Mouse (Mus musculus) bone marrow macrophage, adult 2 months (primary cell): ENCODE data around the gene Lig3. TPM values are rescaled to one million over a fixed set of nuclear protein-coding genes. Genes with fewer than 3 reads are reported as not detected.

Experiments used
- H3K27ac ChIP-seq: 2 replicates; pipeline ENCODE4 v1.5.1; 2012; ENCODE audit warnings: low read depth, low read length; ENCODE audit not compliant: insufficient read depth
- H3K4me1 ChIP-seq: 2 replicates; pipeline ENCODE4 v1.6.1; 2012; ENCODE audit warnings: low read length; ENCODE audit not compliant: control insufficient read depth, insufficient read depth
- H3K4me3 ChIP-seq: 2 replicates; pipeline ENCODE4 v1.5.1; 2012; ENCODE audit warnings: mild to moderate bottlenecking, low read length, moderate library complexity; ENCODE audit not compliant: insufficient read depth
- CTCF ChIP-seq: IDR thresholded peaks from 2 replicates; pipeline ENCODE4 v1.5.1; 2012; ENCODE audit warnings: low read depth, mild to moderate bottlenecking, low read length, moderate library complexity
- POLR2A ChIP-seq: IDR thresholded peaks from 2 replicates; pipeline ENCODE4 v1.6.1; 2012; ENCODE audit warnings: mild to moderate bottlenecking, low read depth, low read length, borderline replicate concordance
- polyA plus RNA-seq: library from polyadenylated mRNA; stranded (reverse); fragments of >200 nt; gene quantifications from 2 replicates; pipeline ENCODE4 v1.2.4, GENCODE M21; 2012; ENCODE audit not compliant: missing spikeins, insufficient read depth, insufficient read length

Lig3 gene
- polyA plus RNA-seq, 1 experiment, result 6.6 TPM

DNA sequence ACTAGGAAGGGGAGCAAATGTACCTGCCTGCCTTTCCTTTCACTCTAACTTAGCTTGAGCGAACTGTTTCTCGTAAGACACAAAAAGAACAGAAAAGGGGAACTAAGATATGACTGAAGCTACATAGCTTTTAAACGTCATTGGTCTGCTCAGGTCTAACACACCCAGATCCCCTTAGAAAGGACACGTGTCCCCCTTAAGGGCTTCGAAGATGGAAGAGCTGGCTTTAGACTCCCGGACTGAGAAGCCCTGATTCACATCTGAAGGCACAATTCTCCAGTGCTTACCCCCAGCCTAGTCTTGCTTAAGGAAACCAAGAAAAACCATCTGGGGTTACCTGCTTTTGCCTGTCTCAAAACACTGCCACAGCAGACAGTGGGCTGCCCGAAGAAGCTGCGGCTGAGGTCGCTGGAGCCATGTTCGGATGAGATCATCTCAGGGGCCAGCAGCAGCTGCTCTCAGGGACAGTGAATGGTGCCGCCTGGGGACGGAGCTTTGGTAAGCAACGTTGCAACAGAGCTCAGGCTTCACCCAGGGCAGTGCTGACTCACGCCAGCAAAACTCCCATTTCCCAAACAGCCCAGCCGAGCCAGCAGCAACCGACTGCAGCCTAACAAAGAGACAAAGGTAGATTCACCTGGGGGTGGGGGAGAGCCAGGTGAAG, 64.6 kb downstream of the Lig3 start:
- Histone ChIP-seq H3K4me3 (peak overlapping the region; percentile 51), H3K4me1 (peaks cover 28% of the 10 kb centered on the region), H3K27ac (peak overlapping the region; percentile 34)
- TF ChIP-seq POLR2A (no peak), CTCF (no peak)

DNA sequence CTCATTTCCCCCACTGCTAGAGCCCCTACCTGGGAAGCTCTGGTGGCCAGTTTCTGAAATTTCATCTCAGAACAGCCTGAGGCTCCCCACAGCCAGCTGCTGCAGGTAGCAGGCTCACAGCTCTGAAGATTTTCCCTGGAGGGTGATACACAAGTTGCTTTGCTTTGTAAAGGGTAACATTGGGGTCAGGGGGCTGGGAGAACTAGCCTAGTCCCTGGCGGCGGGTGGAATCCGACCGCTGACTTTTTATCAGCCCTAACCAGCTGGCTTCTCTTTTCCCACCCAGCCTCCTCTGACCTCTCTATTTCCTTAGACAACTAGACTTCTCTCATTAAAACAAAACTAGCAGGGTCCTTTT, 65.2 kb downstream of the Lig3 start:
- TF ChIP-seq POLR2A, result no peak
- TF ChIP-seq CTCF, result no peak
- Histone ChIP-seq H3K4me3 (peak overlapping the region; percentile 33), H3K27ac (peak overlapping the region; percentile 27; the same call in 1 of the 2 replicates), H3K4me1 (peaks cover 23% of the 10 kb centered on the region)

DNA sequence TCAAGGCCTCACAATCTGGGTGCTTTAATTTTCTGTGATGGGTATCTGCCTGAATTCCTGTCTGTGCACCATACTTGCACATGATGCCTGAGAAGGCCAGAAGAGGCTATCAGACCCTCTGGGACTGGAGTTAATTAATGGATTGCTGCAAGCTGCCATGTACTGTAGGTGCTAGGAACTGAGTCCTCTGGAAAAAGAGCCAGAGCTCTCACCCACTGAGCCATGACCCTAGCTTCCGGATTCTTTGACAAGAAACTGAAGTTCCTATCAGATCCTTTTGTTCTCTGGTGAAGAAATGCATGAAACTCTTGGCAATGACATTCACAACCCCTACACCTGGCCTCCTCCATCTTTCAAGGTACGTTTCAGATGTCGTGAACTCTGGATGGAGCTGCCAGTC, 66.0 kb downstream of the Lig3 start:
- TF ChIP-seq POLR2A (no peak), CTCF (no peak)
- H3K4me3 ChIP-seq, result no peak overlapping the region
- H3K27ac ChIP-seq, result no peak overlapping the region
- H3K4me1 ChIP-seq, result peaks cover 16% of the 10 kb centered on the region

DNA sequence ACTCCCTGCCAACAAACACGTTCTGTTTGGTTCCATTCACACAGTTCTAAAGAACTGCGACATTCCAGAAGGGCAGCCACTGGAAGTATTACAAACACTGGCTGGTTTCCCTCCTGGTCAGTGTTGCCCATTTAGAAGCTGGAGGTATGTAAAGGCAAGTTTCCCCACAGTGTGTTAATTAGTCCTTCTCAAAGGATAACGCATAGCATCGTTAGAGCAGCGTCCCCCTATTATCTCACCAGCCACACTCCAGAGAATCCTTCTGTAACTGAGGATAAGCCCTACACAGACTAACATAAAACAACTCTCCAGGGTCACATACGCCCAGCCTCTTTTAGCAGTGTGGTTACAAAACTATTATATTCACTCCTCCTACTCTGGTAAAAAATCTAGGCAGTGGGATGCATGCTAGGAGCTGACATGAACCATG, 66.7 kb downstream of the Lig3 start:
- no peak overlapping the region for H3K27ac ChIP-seq
- no peak overlapping the region for H3K4me3 ChIP-seq
- peaks cover 13% of the 10 kb centered on the region for H3K4me1 ChIP-seq
- TF ChIP-seq POLR2A, result no peak
- TF ChIP-seq CTCF, result no peak

DNA sequence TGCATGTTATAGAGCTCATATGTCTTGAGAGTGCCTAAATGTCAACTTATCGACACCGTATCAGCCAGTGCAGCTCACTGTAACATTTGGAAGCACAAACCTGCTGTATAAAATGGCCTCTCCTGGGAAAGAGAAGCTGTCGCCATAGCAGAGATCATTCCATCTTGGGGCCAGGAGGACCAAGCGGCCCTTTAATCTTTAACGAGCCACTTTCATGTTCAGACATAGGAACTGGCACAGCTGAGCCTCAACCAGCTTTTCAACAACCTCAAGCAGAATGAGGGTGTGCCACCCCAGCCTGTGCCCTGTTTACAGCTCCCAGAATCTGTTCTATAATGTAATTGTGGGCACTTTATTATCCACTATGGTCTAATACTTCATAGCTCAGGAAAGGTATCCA, 69.4 kb downstream of the Lig3 start:
- Histone ChIP-seq H3K4me3 (no peak overlapping the region), H3K27ac (no peak overlapping the region), H3K4me1 (peaks cover 3% of the 10 kb centered on the region)
- TF ChIP-seq CTCF, result no peak
- no peak for TF ChIP-seq POLR2A

DNA sequence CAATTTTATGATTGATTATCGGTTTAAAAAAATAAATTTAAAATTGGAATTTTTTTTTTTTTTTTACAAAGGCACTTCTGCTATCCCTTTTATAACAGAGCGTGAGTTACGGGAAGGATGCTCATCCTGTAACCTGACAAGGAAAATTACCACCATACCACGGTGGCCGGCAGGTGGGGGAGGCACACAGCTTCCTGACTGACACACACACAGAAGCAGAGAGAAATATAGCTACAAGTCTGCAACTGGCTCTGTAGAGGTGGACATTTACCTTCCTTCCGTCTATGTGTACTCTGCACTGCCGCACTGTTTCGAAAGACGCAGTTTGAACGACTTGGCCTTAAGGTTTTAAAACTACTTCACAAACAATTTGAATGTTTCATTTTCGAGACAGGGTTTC, 71.2 kb downstream of the Lig3 start:
- Histone ChIP-seq H3K4me3 (no peak overlapping the region), H3K27ac (no peak overlapping the region), H3K4me1 (no peaks in the 10 kb centered on the region)
- no peak for TF ChIP-seq POLR2A
- no peak for TF ChIP-seq CTCF

DNA sequence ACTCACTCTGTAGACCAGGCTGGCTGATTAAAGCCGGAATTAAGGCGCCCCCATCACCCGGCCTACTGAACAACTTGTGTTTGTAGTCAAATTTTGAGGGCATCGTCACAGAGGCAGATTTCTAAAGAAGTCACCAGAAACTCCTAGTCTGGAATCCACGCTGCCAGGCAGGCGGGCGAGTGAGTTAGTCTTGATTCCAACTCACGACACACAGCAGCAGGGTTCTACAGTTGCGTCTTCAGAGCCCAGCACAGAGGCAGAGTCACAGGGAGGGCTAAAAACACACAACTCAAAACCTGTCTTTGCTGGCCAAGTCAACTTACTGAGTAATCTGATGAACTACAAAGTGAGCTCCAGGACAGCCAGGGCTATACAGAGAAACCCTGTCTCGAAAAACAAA, 71.6 kb downstream of the Lig3 start:
- Histone ChIP-seq H3K4me1 (no peaks in the 10 kb centered on the region), H3K27ac (no peak overlapping the region)

DNA sequence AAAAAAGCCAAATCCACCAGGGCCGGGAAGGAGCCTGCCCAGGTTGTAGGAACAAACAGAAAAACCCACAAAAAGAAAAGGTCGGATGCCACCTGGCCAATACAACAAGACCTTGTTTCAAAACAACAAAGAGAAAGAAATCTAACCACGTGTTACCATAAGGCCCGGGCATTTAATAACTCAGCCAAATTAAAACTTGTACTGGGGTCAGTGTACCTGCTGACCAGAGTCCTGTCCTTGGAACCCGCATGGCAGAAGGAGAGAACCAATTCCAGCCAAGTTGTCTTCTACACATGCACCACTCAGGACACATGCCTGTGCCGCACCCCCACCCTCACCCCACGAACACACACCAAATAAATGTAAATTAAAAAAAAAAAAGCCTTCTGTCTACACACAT, 72.0 kb downstream of the Lig3 start:
- no peak for TF ChIP-seq CTCF
- no peak for TF ChIP-seq POLR2A
- H3K27ac ChIP-seq, result no peak overlapping the region
- no peaks in the 10 kb centered on the region for H3K4me1 ChIP-seq
- H3K4me3 ChIP-seq, result no peak overlapping the region

More for the DNA sequence above, 71.6 kb downstream of the Lig3 start:
- no peak for TF ChIP-seq POLR2A
- no peak for TF ChIP-seq CTCF
- H3K4me3 ChIP-seq, result no peak overlapping the region

Other genes starting within 250 kb of the Lig3 start
- gene Cct6b, start 16.8 kb upstream of the Lig3 start, polyA plus RNA-seq, result 0.51 and 0.60 TPM in 2 replicates
- gene Zfp830, start 16.8 kb upstream of the Lig3 start, polyA plus RNA-seq, result 20.4 and 23.4 TPM in 2 replicates
- 11.7 and 12.7 TPM in 2 replicates for gene Rffl, start 90.1 kb downstream of the Lig3 start, polyA plus RNA-seq
- gene Rad51d, start 109.5 kb downstream of the Lig3 start, polyA plus RNA-seq, result 14.8 and 16.4 TPM in 2 replicates
- gene Fndc8, start 111.0 kb downstream of the Lig3 start, polyA plus RNA-seq, result not detected in 2 replicates
- gene Nle1, start 127.3 kb downstream of the Lig3 start, polyA plus RNA-seq, result 3.8 and 10.3 TPM in 2 replicates
- gene Unc45b, start 129.4 kb downstream of the Lig3 start, polyA plus RNA-seq, result not detected in 2 replicates
- 97.8 and 116 TPM in 2 replicates for gene Slfn5, start 170.2 kb downstream of the Lig3 start, polyA plus RNA-seq
- 19.8 and 21.1 TPM in 2 replicates for gene Slfn9, start 210.7 kb downstream of the Lig3 start, polyA plus RNA-seq
- 63.6 and 69.5 TPM in 2 replicates for gene Slfn8, start 239.7 kb downstream of the Lig3 start, polyA plus RNA-seq